Mouse (Mus musculus): ENCODE results near the gene Tmem214.

GRCm38 (mm10) chr5:30879347-30879943 is 11.6 kb downstream of the Tmem214 start:
- no peak for TF ChIP-seq CTCF (IDR thresholded peaks at IDR 0.05; ENCODE audit: low read depth, low read length)
- TF ChIP-seq POLR2A (IDR thresholded peaks at IDR 0.05; ENCODE audit: insufficient read depth, low read length), result no peak
